Mouse (Mus musculus) heart, postnatal 36 days (tissue): ENCODE measurements around the gene Macrod2. TPM values are rescaled to one million over a fixed set of nuclear protein-coding genes. Genes with fewer than 3 reads are reported as not detected.
A peak's percentile ranks its signal among the peaks of the same experiment; 100 is the strongest.

Source experiments
- DNase-seq, 2 experiments: peaks; one replicate each; pipeline ENCODE4 v3.0.0; 2021 to 2022
- intact Hi-C: fragments of 180-260 bp; cut with DNase I; formaldehyde crosslinking; loops from one replicate; pipeline ENCODE4 v1.15.1; 2025
- total RNA-seq, 2 experiments: library from RNA; stranded (reverse); gene quantifications; 2 replicates each; pipeline ENCODE4 v1.2.3; 2021

Macrod2 gene
- total RNA-seq, 2 experiments from 2014 or later: 7.8 to 8.6 TPM

GRCm38 (mm10) chr2:141272966-141273365, 877.9 kb downstream of the Macrod2 start:
- intact Hi-C loops: no loop called here

GRCm38 (mm10) chr2:141274262-141274661, 879.2 kb downstream of the Macrod2 start:
- intact Hi-C loops: no loop called here
- DNase-seq: no peak

More at GRCm38 (mm10) chr2:141272966-141273365, 877.9 kb downstream of the Macrod2 start:
- no peak for DNase-seq

GRCm38 (mm10) chr2:141279130-141279698, 884.1 kb downstream of the Macrod2 start:
- no peak for DNase-seq
- intact Hi-C loops: no loop called here

GRCm38 (mm10) chr2:141280817-141281216, 885.7 kb downstream of the Macrod2 start:
- no peak for DNase-seq
- intact Hi-C loops: no loop called here

- intact Hi-C loops: no loop called here
- no peak for DNase-seq
Measured at GRCm38 (mm10) chr2:141286110-141286747, 891.1 kb downstream of the Macrod2 start.

GRCm38 (mm10) chr2:141288494-141288893, 893.4 kb downstream of the Macrod2 start:
- intact Hi-C loops: no loop called here
- peak; percentile 7 to 12 for DNase-seq

GRCm38 (mm10) chr2:141289059-141289713, 894.1 kb downstream of the Macrod2 start:
- no peak for DNase-seq
- intact Hi-C loops: no loop called here

- intact Hi-C loops: no loop called here
Measured at GRCm38 (mm10) chr2:141292847-141293246, 897.7 kb downstream of the Macrod2 start.

GRCm38 (mm10) chr2:141299168-141299567, 904.1 kb downstream of the Macrod2 start:
- intact Hi-C loops: no loop called here
- no peak for DNase-seq

More at GRCm38 (mm10) chr2:141292847-141293246, 897.7 kb downstream of the Macrod2 start:
- no peak for DNase-seq

GRCm38 (mm10) chr2:141301030-141301429, 905.9 kb downstream of the Macrod2 start:
- intact Hi-C loops: no loop called here
- DNase-seq: no peak

GRCm38 (mm10) chr2:141308406-141308805, 913.3 kb downstream of the Macrod2 start:
- DNase-seq: no peak

GRCm38 (mm10) chr2:141312136-141312948, 917.2 kb downstream of the Macrod2 start:
- intact Hi-C loops: no loop called here
- DNase-seq: no peak

More at GRCm38 (mm10) chr2:141308406-141308805, 913.3 kb downstream of the Macrod2 start:
- intact Hi-C loops: no loop called here

- no peak for DNase-seq
- intact Hi-C loops: no loop called here
Measured at GRCm38 (mm10) chr2:141315349-141315748, 920.2 kb downstream of the Macrod2 start.

- no peak for DNase-seq
- intact Hi-C loops: no loop called here
Measured at GRCm38 (mm10) chr2:141323956-141324460, 928.9 kb downstream of the Macrod2 start.

GRCm38 (mm10) chr2:141327296-141327695, 932.2 kb downstream of the Macrod2 start:
- DNase-seq: no peak
- intact Hi-C loops: no loop called here

GRCm38 (mm10) chr2:141337708-141338107, 942.6 kb downstream of the Macrod2 start:
- intact Hi-C loops: no loop called here
- no peak for DNase-seq

- intact Hi-C loops: no loop called here
- DNase-seq: no peak
Measured at GRCm38 (mm10) chr2:141343988-141344535, 949.0 kb downstream of the Macrod2 start.

GRCm38 (mm10) chr2:141352623-141353022, 957.5 kb downstream of the Macrod2 start:
- DNase-seq: no peak
- intact Hi-C loops: no loop called here

GRCm38 (mm10) chr2:141388632-141389031, 993.5 kb downstream of the Macrod2 start:
- intact Hi-C loops: no loop called here
- no peak for DNase-seq

- no peak for DNase-seq
- intact Hi-C loops: no loop called here
Measured at GRCm38 (mm10) chr2:141391229-141391628, 996.1 kb downstream of the Macrod2 start.
